ENCODE assay signal across 11 mouse cellular contexts in genomic region chr12:26903894-26904272, GRCm38 (mm10).
DNase-seq lines count a peak whose midpoint lies in the region; ATAC-seq and TF ChIP-seq lines count a peak whose summit lies in the region.
"Had no signal": no experiment of that assay in that cellular context is flagged by ENCODE, and none has a peak within 500 bp of the region (broad histone marks: within the 10 kb centered on the region; RNA-seq: fewer than 3 reads in every experiment).

No protein-coding gene starts in this region.

- no peak overlapping the region for H3K9ac ChIP-seq in lung, embryonic 15.5 days
- no peak overlapping the region for H3K9ac ChIP-seq in intestine, postnatal 0 days (ENCODE audit: low read depth, low read length)
- 0 out of 2 replicates have a peak overlapping the region, but pooled peaks have one; percentile 5 for H3K9ac ChIP-seq in neural tube, embryonic 15.5 days (replicated peaks)
- H3K9ac ChIP-seq: liver, embryonic 12.5 days had no signal

- no peaks in the 10 kb centered on the region for H3K27me3 ChIP-seq in lung, embryonic 15.5 days
- H3K27me3 ChIP-seq in intestine, postnatal 0 days (replicated peaks; ENCODE audit: control insufficient read depth, insufficient read depth, low read length), result no peaks in the 10 kb centered on the region
- no peaks in the 10 kb centered on the region for H3K27me3 ChIP-seq in neural tube, embryonic 15.5 days (replicated peaks)
- H3K27me3 ChIP-seq: liver, embryonic 12.5 days; megakaryocyte, embryonic 14.5 days had no signal

- no peak overlapping the region for H3K27ac ChIP-seq in lung, embryonic 15.5 days
- no peak overlapping the region for H3K27ac ChIP-seq in intestine, postnatal 0 days (ENCODE audit: low read depth, low read length)
- H3K27ac ChIP-seq in neural tube, embryonic 15.5 days (replicated peaks), result peak overlapping the region; percentile 78
- H3K27ac ChIP-seq: liver, embryonic 12.5 days had no signal

- ATAC-seq in lung, embryonic 15.5 days (ENCODE audit: borderline replicate concordance, extremely low read depth, low FRiP score, low TSS enrichment), result no peak
- no peak for ATAC-seq in intestine, postnatal 0 days
- peak; percentile 36; the same call in 1 of the 2 replicates for ATAC-seq in neural tube, embryonic 15.5 days (ENCODE audit: low FRiP score)
- no peak for ATAC-seq in activated CD4-positive, CD25-positive, alpha-beta regulatory T cell, adult 4 months
- ATAC-seq: liver, embryonic 12.5 days had no signal

- peak; percentile 30 for DNase-seq in embryo, embryonic 10.5 days (ENCODE audit: low spot score)
- DNase-seq in embryo, embryonic 11 days, result no peak
- no peak for DNase-seq in lung, postnatal 4 days
- DNase-seq in thymus, postnatal 0 days (ENCODE audit: low spot score), result no peak
- DNase-seq: gastrocnemius, postnatal 36 days had no signal

- H3K9me3 ChIP-seq in lung, embryonic 15.5 days, result no peaks in the 10 kb centered on the region
- H3K9me3 ChIP-seq in intestine, postnatal 0 days (ENCODE audit: control insufficient read depth), result no peaks in the 10 kb centered on the region
- H3K9me3 ChIP-seq in neural tube, embryonic 15.5 days (replicated peaks), result no peaks in the 10 kb centered on the region
- H3K9me3 ChIP-seq: liver, embryonic 12.5 days had no signal

- H3K4me3 ChIP-seq in lung, embryonic 15.5 days, result no peak overlapping the region
- no peak overlapping the region for H3K4me3 ChIP-seq in intestine, postnatal 0 days (ENCODE audit: low read depth, low read length)
- H3K4me3 ChIP-seq in neural tube, embryonic 15.5 days (replicated peaks), result peak overlapping the region; percentile 36
- H3K4me3 ChIP-seq: liver, embryonic 12.5 days had no signal

- WGBS in lung, embryonic 15.5 days, result 60% methylated on average over 2 of the region's 2 CpGs
- WGBS in intestine, postnatal 0 days, result 41% methylated on average over 2 of the region's 2 CpGs
- WGBS in neural tube, embryonic 15.5 days, result 4% methylated on average over 2 of the region's 2 CpGs

- no peaks in the 10 kb centered on the region for H3K36me3 ChIP-seq in lung, embryonic 15.5 days
- H3K36me3 ChIP-seq in intestine, postnatal 0 days (ENCODE audit: control insufficient read depth, insufficient read depth), result no peaks in the 10 kb centered on the region
- no peaks in the 10 kb centered on the region for H3K36me3 ChIP-seq in neural tube, embryonic 15.5 days
- H3K36me3 ChIP-seq: liver, embryonic 12.5 days had no signal

- H3K4me1 ChIP-seq in lung, embryonic 15.5 days, result no peaks in the 10 kb centered on the region
- H3K4me1 ChIP-seq in intestine, postnatal 0 days (replicated peaks; ENCODE audit: control insufficient read depth, insufficient read depth, low read length), result no peaks in the 10 kb centered on the region
- H3K4me1 ChIP-seq in neural tube, embryonic 15.5 days, result peaks cover 17% of the 10 kb centered on the region
- H3K4me1 ChIP-seq: liver, embryonic 12.5 days; megakaryocyte, embryonic 14.5 days had no signal

- no peak for TF ChIP-seq CTCF in intestine, postnatal 0 days (IDR thresholded peaks at IDR 0.05; ENCODE audit: low read depth)

- H3K4me2 ChIP-seq in lung, embryonic 15.5 days, result peak overlapping the region; percentile 37; the same call in 1 of the 2 replicates
- peak overlapping the region; percentile 38; the same call in 1 of the 2 replicates for H3K4me2 ChIP-seq in intestine, postnatal 0 days (replicated peaks; ENCODE audit: low read depth)
- peak overlapping the region; percentile 66 for H3K4me2 ChIP-seq in neural tube, embryonic 15.5 days
- H3K4me2 ChIP-seq: liver, embryonic 12.5 days had no signal
